Comparison of ENCODE assay signal across 8 mouse cellular contexts in genomic region chr6:117173876-117174275, GRCm38 (mm10). TPM values are rescaled to one million over a fixed set of nuclear protein-coding genes. Genes with fewer than 3 reads are reported as not detected.
A peak's percentile ranks its signal among the peaks of the same experiment; 100 is the strongest.
DNase-seq lines count a peak whose midpoint lies in the region; ATAC-seq and TF ChIP-seq lines count a peak whose summit lies in the region.

No protein-coding gene starts in this region.

- H3K4me1 ChIP-seq in forebrain, embryonic 15.5 days = peaks cover 12% of the 10 kb centered on the region
- H3K4me1 ChIP-seq in lung, postnatal 0 days (ENCODE audit: insufficient read depth, low read depth, low read length) = peaks cover 4% of the 10 kb centered on the region; the same call in 1 of the 2 replicates

- peak; percentile 57 for ATAC-seq in cerebellum, adult (ENCODE audit: insufficient number of reproducible peaks, low FRiP score, low TSS enrichment)
- ATAC-seq in forebrain, embryonic 15.5 days (replicated peaks) = peak; percentile 62
- peak; percentile 68; the same call in 1 of the 2 replicates for ATAC-seq in lung, postnatal 0 days

- TF ChIP-seq EP300 in lung, postnatal 0 days (IDR thresholded peaks at IDR 0.05) = no peak

- intact Hi-C loops in heart, postnatal 14 days (cut with DNase I) = loop anchor here (5.0 kb wide), 4 partner anchors 153 to 378 kb away; no protein-coding TSS in a partner anchor

- 12% methylated on average over 11 of the region's 11 CpGs for WGBS in forebrain, embryonic 15.5 days
- WGBS in lung, postnatal 0 days = 12% methylated on average over 11 of the region's 11 CpGs

- peaks cover 13% of the 10 kb centered on the region; the same call in 1 of the 2 replicates for H3K27me3 ChIP-seq in forebrain, embryonic 15.5 days
- H3K27me3 ChIP-seq in lung, postnatal 0 days (replicated peaks; ENCODE audit: insufficient read depth, low read length) = 0 out of 2 replicates have a peak, but pooled peaks cover 4% of the 10 kb centered on the region

- peak; percentile 89 for TF ChIP-seq CTCF in lung, postnatal 0 days (IDR thresholded peaks at IDR 0.05)

- H3K9me3 ChIP-seq in forebrain, embryonic 15.5 days = no peaks in the 10 kb centered on the region
- no peaks in the 10 kb centered on the region for H3K9me3 ChIP-seq in lung, postnatal 0 days (ENCODE audit: low read length)

- H3K27ac ChIP-seq in forebrain, embryonic 15.5 days (replicated peaks) = no peak overlapping the region
- H3K27ac ChIP-seq in lung, postnatal 0 days (ENCODE audit: low read length) = no peak overlapping the region

- H3K9ac ChIP-seq in forebrain, embryonic 15.5 days (replicated peaks) = no peak overlapping the region
- H3K9ac ChIP-seq in lung, postnatal 0 days (replicated peaks; ENCODE audit: low read depth) = no peak overlapping the region

- DNase-seq in Muller cell, postnatal 12 days (ENCODE audit: inconsistent ontology term) = peak; percentile 70
- peak; percentile 88 to 93 for DNase-seq in heart, postnatal 14 days
- DNase-seq in layer of hippocampus, adult 18-20 months (ENCODE audit: low spot score in 2 of 2) = peak; percentile 43 to 85
- peak; percentile 76 for DNase-seq in lung, postnatal 0 days (ENCODE audit: low spot score)
- DNase-seq in right cerebral cortex, postnatal 10 days (ENCODE audit: low spot score in 2 of 2) = peak; percentile 55 to 81
- no peak for DNase-seq in T-cell, adult 2 months (ENCODE audit: low spot score)

- H3K4me3 ChIP-seq in forebrain, embryonic 15.5 days = no peak overlapping the region
- no peak overlapping the region for H3K4me3 ChIP-seq in lung, postnatal 0 days (ENCODE audit: low read depth, low read length)

- peak overlapping the region; percentile 15; the same call in 1 of the 2 replicates for H3K4me2 ChIP-seq in forebrain, embryonic 15.5 days (replicated peaks)
- no peak overlapping the region for H3K4me2 ChIP-seq in lung, postnatal 0 days (replicated peaks; ENCODE audit: low read depth, low read length)

- H3K36me3 ChIP-seq in forebrain, embryonic 15.5 days = no peaks in the 10 kb centered on the region
- H3K36me3 ChIP-seq in lung, postnatal 0 days (ENCODE audit: insufficient read depth, low read length) = no peaks in the 10 kb centered on the region

RNA-seq across cellular contexts. Expression of gene Cxcl12, which starts 5.5 kb away (rescaled TPM):
- polyA plus RNA-seq in forebrain, embryonic 15.5 days (2015; fragmentation: Nextera tagmentation; extraction: Ambion mirVana) = 58.6 and 62.7 TPM in 2 replicates
- total RNA-seq in heart, postnatal 14 days (2021) = 100 to 1,000 TPM; 134 to 149 TPM
- total RNA-seq in layer of hippocampus, adult 18-20 months (2021) = 10 to 100 TPM; 45.3 to 46.3 TPM
- polyA plus RNA-seq in lung, postnatal 0 days (2015; fragmentation: Nextera tagmentation; extraction: Ambion mirVana) = 87.4 and 94.0 TPM in 2 replicates
